Mouse (Mus musculus) lung, embryonic 14.5 days (tissue): ENCODE data around the gene Tlr5. TPM values are rescaled to one million over a fixed set of nuclear protein-coding genes. Genes with fewer than 3 reads are reported as not detected.

Experiments used
- ATAC-seq: fragments of 200-750 bp; cut with Nextera tagmentation; 2 replicates; pipeline ENCODE4 v1.8.0; 2017; ENCODE audit warnings: mild to moderate bottlenecking, moderate TSS enrichment, moderate library complexity; ENCODE audit not compliant: insufficient read depth
- DNase-seq: peaks from one replicate; pipeline ENCODE4 v3.0.0-alpha.2; 2015
- H3K27ac ChIP-seq: fragments of 300-500 bp; sonication (generic); 2 replicates; pipeline ENCODE4 v1.5.1; 2014; ENCODE audit warnings: low read depth, mild to moderate bottlenecking, moderate library complexity
- H3K27me3 ChIP-seq: fragments of 300-500 bp; sonication (generic); 2 replicates; pipeline ENCODE4 v1.6.1; 2014; ENCODE audit warnings: low read length, control low read depth; ENCODE audit not compliant: insufficient read depth
- H3K36me3 ChIP-seq: fragments of 300-500 bp; sonication (generic); 2 replicates; pipeline ENCODE4 v1.6.1; 2014; ENCODE audit warnings: control low read depth; ENCODE audit not compliant: insufficient read depth
- H3K4me1 ChIP-seq: fragments of 300-500 bp; sonication (generic); 2 replicates; pipeline ENCODE4 v1.6.1; 2014; ENCODE audit warnings: antibody characterized with exemption, control low read depth; ENCODE audit not compliant: insufficient read depth
- H3K4me2 ChIP-seq: fragments of 300-500 bp; sonication (generic); 2 replicates; pipeline ENCODE4 v1.6.1; 2014; ENCODE audit warnings: mild to moderate bottlenecking
- H3K4me3 ChIP-seq: fragments of 300-500 bp; sonication (generic); 2 replicates; pipeline ENCODE4 v1.5.1; 2014; ENCODE audit warnings: low read depth, low read length
- H3K9ac ChIP-seq: fragments of 300-500 bp; sonication (generic); 2 replicates; pipeline ENCODE4 v1.6.1; 2014
- H3K9me3 ChIP-seq: fragments of 300-500 bp; sonication (generic); 2 replicates; pipeline ENCODE4 v1.6.1; 2016; ENCODE audit warnings: low read depth, low read length, control low read depth
- CTCF ChIP-seq: IDR thresholded peaks from 2 replicates; pipeline ENCODE4 v1.5.1; 2016; ENCODE audit warnings: antibody characterized with exemption, low read depth
- WGBS: fragments of 180-500 bp; shearing (Covaris S2); extraction: QIAGEN DNeasy Blood & Tissue Kit; methylation state at CpG from one replicate; pipeline ENCODE4 v1.1.7; 2014; 5-methylcytosine and 5-hydroxymethylcytosine counted together
- polyA plus RNA-seq: library from polyadenylated mRNA; unstranded; fragments of >200 nt; fragmentation: Nextera tagmentation; extraction: Ambion mirVana; gene quantifications from 2 replicates; pipeline ENCODE4 v1.2.1, GENCODE M21; 2014

Gene Tlr5
- polyA plus RNA-seq, 1 experiment from 2014 or later = 1.2 TPM

DNA sequence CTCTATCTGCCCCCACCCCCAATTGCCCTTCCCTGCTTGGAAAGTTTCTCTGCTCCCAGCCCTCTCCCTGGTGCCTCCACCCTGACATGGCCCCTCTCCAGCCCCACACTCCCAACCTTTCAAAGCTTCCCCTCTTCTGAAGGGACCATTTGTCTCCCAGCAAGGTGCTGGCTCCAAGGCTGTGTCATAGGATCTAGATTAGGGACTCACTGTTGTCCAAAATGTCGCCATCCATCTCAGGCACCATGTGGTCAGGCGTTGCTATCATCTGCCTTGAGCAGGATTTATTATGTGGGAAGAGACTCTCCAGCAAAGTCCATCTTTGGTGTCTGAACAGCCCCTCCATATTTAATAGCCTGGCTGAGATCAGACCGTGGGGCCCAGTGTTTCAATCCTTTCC is 34.1 kb downstream of the Tlr5 start:
- 31% methylated on average over 3 of the region's 3 CpGs for WGBS
- no peak overlapping the region for H3K4me2 ChIP-seq
- no peak for TF ChIP-seq CTCF
- DNase-seq (peak; percentile 88), ATAC-seq (peak; percentile 86)
- H3K36me3 ChIP-seq = no peaks in the 10 kb centered on the region
- H3K27me3 ChIP-seq = 0 out of 2 replicates have a peak, but pooled peaks cover 1% of the 10 kb centered on the region
- no peaks in the 10 kb centered on the region for H3K9me3 ChIP-seq
- H3K4me1 ChIP-seq = 0 out of 2 replicates have a peak, but pooled peaks cover 6% of the 10 kb centered on the region
- no peak overlapping the region for H3K4me3 ChIP-seq
- no peak overlapping the region for H3K9ac ChIP-seq
- H3K27ac ChIP-seq = no peak overlapping the region

DNA sequence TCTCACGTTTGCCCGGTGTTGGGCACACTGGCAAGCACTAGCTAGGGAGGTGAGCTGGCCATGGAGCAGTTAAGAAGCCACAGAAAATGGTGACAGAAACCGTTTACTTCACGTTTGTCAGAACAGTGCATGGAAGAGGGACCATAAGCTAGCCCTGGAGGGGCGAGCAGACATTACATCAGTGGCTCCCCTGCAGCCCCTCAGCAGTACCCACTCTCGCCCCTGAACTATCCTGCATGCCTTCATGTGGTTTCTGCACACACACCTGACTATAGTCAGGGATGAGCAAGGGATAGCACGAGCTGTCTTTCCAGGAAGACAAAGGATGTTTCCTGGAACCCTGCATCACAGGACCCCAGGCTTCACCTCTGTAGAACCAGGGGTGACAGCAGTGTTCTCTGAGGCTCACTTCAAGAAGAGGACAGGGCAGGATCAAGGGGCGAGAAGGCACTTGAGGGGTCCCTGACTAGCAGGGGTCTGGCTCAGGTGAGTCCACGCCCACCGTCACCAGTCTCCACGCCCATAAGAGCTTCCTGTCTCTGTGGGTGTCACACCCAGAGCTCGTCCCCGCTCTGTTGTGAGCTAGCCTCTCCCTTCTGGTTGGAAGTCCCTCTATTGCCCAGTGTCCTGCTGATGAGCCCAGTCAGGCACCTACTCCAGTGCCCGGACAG is 35.6 kb downstream of the Tlr5 start:
- Histone ChIP-seq H3K4me3 (no peak overlapping the region), H3K4me2 (no peak overlapping the region), H3K27me3 (no peaks in the 10 kb centered on the region), H3K36me3 (no peaks in the 10 kb centered on the region), H3K4me1 (0 out of 2 replicates have a peak, but pooled peaks cover 2% of the 10 kb centered on the region), H3K27ac (no peak overlapping the region), H3K9me3 (no peaks in the 10 kb centered on the region), H3K9ac (no peak overlapping the region)
- no peak for TF ChIP-seq CTCF
- DNase-seq (no peak), ATAC-seq (no peak)
- 74% methylated on average over 14 of the region's 14 CpGs for WGBS

DNA sequence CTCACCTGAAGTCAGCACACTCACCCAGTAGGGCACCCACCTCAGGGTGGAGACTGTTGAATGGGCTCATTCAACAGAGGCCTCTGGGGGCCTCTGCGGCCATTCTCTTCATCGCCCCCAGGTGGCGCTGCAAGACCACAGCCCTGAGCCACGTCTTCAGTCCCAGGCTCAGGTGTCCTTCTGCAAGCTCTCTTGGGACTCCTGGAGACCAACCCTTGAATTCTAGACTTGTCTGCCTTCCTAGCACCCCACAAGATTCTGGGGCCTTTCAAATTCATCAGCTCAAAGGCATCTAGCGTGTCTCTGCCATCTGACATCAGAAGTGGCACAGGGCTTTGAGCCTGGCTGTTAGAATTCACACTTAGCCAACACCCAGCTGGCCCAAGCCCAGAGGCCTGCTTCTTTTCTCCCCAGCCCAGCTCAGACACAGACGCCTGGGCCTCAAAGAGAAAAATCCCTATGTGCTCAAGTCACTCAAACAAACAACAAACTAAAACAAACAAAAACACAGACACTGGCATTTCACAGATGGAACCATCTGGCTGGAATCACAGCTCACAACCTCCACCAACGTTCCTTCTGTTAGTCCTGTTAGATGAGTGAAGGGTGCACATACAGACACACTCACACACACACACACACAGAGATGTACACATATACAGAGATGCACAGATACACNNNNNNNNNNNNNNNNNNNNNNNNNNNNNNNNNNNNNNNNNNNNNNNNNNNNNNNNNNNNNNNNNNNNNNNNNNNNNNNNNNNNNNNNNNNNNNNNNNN is 36.6 kb downstream of the Tlr5 start:
- H3K36me3 ChIP-seq = no peaks in the 10 kb centered on the region
- ATAC-seq = peak; percentile 13; the same call in 1 of the 2 replicates
- no peak overlapping the region for H3K9ac ChIP-seq
- peak; percentile 83 for DNase-seq
- 8% methylated on average over 7 of the region's 7 CpGs for WGBS
- H3K27ac ChIP-seq = no peak overlapping the region
- H3K4me2 ChIP-seq = no peak overlapping the region
- 0 out of 2 replicates have a peak, but pooled peaks cover 2% of the 10 kb centered on the region for H3K4me1 ChIP-seq
- peak; percentile 97 for TF ChIP-seq CTCF
- no peaks in the 10 kb centered on the region for H3K9me3 ChIP-seq
- H3K27me3 ChIP-seq = no peaks in the 10 kb centered on the region
- no peak overlapping the region for H3K4me3 ChIP-seq

Other genes starting within 250 kb of the Tlr5 start
- not detected in 2 replicates for gene Ccdc185, start 205.6 kb upstream of the Tlr5 start, polyA plus RNA-seq
- 20.6 and 20.9 TPM in 2 replicates for gene Susd4, start 190.9 kb upstream of the Tlr5 start, polyA plus RNA-seq